Mouse (Mus musculus) heart, postnatal 14 days (tissue): ENCODE data around the gene Gli1. TPM values are rescaled to one million over a fixed set of nuclear protein-coding genes. Genes with fewer than 3 reads are reported as not detected.
A peak's percentile ranks its signal among the peaks of the same experiment; 100 is the strongest.

Experiments
- DNase-seq, 2 experiments: peaks; one replicate each; pipeline ENCODE4 v3.0.0; 2021 to 2022
- intact Hi-C: fragments of 180-260 bp; cut with DNase I; formaldehyde crosslinking; loops from one replicate; pipeline ENCODE4 v1.15.1; 2025
- long read RNA-seq, 2 experiments: library from polyadenylated mRNA; stranded (forward); transcript quantifications; one replicate each; pipeline ENCODE4 v2.0.0; 2021
- total RNA-seq, 2 experiments: library from RNA; stranded (reverse); gene quantifications; 2 replicates each; pipeline ENCODE4 v1.2.3; 2021

Gli1 gene
- total RNA-seq, result 1 to 10 TPM; 1.4 to 2.4 TPM
- long read RNA-seq, experiment 1, result 0 reads
- long read RNA-seq, experiment 2, result 0 reads

DNA sequence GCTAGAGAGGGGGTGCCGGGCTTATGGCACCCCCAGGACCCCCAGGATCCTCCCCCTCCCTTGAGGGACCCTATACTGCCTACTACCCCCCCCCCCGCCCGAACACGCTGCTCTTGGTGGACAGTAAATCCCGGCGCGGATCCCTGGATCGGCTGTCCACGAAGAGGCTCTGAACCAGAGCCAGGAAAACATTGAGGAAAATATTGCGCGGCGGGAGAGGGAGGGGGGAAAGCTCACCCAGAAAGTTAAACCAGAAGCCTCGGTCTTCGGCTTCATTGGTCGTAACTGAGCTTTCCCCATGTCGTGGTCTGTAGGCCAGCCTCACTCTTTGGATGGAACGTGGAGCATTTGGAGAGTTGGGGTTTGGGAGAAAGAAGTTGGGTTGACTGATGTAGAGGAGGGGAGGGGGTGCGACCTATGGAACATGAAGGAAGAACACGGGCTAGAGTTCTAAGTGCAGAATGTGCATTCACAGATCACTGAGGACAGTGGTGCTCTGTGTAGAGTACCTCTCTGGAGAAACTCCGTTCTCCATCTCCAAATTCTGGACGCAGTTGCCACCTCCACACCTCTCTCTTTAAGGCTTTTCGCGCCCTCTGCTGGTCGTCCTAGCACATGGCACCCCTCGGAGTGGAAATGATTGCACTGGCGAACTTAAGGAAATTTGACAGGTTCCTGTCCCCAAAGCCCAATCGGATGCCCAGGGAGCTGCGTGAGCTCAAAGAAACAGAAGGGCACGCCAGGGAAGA lies at the start of gene Gli1:
Gene Gli1, minus strand, starts transcription at position 84 of the 749 bp plus-strand sequence.
- DNase-seq, result peak; percentile 84 to 92
- intact Hi-C loops, result no loop called here

DNA sequence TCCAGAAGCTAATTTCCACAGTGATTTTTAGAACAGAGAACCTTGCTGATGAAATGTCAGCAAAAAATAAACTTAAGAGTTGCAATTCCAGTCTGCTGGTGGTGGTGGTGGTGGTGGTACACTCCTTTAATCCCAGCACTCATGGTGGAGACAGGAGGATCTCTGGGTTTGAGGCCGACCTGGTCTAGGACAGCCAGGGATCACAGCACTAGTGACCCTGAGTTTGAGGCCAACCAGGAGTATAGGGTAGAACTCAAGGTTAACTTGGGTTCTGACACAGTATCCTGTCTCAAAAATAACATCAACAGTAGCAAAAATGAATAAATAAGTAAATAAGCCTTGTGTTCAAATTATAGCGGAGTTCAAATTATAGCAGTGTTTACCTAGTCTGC lies 40.0 kb upstream of the Gli1 start:
- no peak for DNase-seq
- intact Hi-C loops, result loop anchor here (5.0 kb wide), 1 partner anchor 41 kb away; no protein-coding TSS in a partner anchor

DNA sequence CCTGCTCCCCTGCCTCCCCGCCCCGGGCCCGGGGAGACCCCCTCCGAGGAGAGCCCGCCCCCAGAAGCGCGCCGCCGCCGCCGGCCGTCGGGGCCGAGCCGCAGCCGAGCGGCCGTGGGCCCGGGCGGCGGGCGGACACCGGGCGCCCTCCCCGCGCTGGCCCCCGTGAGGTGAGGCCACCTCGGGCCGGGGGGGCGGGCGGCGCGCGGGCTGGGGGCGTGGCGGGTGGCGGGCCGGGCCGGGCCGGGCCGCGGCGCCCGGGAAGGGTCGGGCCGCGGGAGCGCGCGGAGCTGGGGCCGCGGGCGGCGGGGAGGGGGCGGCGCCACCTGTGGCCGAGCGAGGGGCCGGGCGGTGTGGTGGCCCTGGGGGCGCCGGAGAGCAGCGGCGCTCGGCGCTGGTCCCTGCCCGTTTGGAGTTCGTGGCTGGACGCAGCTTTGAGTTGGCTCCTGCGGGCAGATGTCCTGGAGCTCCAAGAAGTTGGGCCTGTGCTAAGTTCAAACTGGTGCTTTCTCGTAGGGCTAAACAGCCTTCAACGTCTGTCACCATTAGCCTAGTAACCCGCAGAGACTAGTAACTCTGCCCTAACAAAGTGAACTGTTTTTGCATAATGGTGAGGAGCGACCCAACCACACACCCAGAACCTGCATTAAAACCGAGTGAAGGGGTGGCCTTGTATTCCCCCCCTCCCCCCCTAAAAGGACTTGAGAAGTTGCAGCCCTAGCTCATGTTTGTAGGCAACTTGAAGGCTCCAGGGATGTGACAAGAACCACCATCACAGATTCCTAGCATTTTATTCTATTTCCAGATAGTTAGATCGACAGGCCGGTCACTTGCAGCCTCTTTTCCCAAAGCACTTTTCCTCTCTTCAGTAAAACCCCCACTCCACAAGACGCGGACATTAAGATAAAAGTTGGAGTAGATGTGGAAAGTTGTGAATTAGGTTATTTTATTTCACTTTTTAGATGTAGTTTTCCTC lies 39.3 kb upstream of the Gli1 start:
- intact Hi-C loops, result loop anchor here (5.0 kb wide), 1 partner anchor 41 kb away; no protein-coding TSS in a partner anchor

DNA sequence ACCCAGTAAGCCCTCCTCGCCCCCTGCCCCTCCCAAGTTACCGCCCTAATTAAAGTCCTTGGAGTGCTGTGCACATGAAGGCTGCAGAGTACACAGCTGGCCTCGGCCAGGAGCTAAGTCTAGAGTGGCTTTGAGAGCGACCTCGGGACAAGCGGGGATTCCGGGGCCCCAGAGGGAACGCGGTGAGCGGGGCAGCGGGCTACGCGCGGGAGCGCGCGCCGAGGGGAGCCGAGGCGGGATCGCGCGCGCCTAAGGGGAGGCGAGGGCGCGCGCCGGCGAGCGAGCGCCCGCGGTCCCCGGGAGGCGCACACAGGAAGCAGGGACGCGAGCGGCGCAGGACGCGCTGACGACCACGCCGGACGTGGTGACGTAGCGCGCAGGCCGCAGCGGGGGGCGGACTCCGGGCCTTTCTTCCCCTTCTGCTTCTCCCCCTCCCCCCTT lies 38.5 kb upstream of the Gli1 start, which contains the start of gene R3hdm2:
Gene R3hdm2, plus strand, starts transcription at position 77 of the 441 bp plus-strand sequence.
- intact Hi-C loops, result loop anchor here (5.0 kb wide), 1 partner anchor 42 kb away; no protein-coding TSS in a partner anchor

More for the DNA sequence above, 39.3 kb upstream of the Gli1 start:
- peak; percentile 79 to 85 for DNase-seq

DNA sequence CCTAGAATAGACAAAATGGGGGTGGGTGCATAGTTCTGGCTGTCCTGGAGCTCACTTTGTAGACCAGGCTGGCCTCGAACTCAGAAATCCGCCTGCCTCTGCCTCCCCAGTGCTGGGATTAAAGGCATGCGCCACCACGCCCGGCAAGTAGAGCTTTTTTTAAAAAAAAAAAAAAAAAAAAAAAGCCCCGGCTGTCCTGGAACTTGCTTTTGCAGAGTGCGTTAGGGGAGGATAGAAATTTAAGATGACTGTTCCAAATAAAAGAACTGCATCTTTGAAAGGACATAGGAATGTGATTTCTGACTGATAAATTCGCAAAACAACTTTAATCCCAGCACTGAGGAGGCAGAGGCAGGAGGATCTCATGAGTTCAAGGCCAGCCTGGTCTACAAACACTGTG lies 37.9 kb upstream of the Gli1 start:
- intact Hi-C loops, result loop anchor here (5.0 kb wide), 1 partner anchor 43 kb away; no protein-coding TSS in a partner anchor
- no peak for DNase-seq

More for the DNA sequence above, 38.5 kb upstream of the Gli1 start, which contains the start of gene R3hdm2:
- peak; percentile 94 to 96 for DNase-seq

DNA sequence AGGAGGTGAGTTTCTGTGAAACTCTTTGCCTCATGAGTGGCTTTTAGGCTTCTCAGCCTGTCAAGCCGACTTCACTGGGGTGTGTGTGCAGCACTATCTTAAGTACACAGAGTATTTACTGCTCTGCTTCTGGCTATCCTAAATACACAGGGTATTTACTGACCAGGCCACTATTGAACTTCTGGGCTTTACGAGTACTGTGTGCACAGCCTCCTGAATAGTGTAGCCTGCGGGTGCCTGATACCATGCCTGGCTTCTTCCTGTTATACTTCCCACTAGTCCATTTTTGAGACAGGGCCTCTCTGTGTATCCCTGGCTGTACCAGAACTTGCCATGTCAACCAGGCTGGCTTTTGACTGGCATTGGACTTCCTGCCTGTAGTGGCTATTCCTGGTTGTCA lies 35.9 kb upstream of the Gli1 start:
- intact Hi-C loops, result no loop called here
- DNase-seq, result no peak

DNA sequence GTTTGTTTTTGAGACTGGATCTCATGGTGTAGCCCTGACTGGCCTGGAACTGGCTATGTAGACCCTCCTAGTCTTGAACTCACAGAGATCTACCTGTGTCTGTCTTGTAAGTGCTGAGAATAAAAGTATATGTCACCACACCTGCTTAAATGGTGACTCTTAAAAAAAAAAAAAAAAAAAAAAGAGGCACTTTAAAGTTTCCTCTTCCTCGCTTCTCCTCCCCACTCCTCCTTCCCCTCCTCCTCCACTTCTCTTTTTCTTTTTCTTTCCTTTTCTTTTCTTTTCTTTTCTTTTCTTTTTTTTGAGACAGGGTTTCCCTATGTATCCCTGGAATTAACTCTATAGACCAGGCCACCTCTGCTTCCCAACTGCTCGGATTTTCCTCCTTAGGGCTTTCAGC lies 29.2 kb upstream of the Gli1 start:
- intact Hi-C loops, result no loop called here
- DNase-seq, result no peak

DNA sequence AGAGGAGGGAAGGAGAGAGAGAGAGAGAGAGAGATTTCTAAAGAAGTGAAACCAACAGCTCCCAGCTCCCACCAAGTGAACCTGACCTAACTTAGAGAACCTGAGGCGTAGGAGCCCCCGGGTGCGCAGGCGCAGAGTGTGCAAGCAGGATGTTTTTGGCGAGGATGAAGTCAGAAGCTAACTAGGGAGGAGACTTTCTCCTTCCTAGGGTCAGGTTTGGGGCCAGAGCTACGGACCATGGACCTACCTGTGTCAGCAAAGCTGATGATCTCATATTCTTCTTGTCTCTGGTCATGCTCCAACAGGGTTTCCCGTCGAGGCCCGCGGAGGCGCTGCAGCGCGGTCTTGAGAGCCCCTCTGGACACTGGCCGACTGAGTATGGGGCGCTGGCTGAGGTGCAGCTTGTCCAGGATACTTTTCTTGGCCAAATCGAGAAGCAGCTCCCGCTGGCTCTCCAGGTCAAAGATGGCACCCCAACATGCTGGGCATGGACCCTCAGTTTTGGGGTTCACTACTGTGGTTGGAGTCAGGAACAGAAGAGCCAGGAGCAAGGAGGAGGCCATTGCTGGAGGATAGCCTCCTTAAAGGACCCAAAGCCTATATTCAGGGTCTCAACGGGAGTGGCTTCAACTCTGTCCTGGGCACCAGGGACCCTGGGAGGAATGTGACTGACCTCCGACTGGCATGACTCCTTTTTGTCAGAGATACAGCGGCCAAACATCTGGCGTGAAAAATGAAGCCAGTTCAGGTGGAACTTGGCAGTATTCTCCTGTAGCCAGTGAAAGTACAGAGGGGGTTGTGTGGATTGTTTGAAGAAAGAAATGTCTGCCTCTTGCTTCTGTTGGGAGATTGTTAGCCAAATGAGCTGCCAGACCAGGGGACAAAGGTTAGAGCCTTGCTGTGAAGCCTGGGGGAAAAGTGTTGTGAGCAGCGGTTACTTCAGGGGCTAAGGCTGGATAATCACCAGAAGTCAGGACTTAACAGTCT lies 28.4 kb upstream of the Gli1 start, which contains the start of gene Inhbc:
Gene Inhbc, minus strand, starts transcription at position 598 of the 987 bp plus-strand sequence.
- no peak for DNase-seq
- intact Hi-C loops, result no loop called here

DNA sequence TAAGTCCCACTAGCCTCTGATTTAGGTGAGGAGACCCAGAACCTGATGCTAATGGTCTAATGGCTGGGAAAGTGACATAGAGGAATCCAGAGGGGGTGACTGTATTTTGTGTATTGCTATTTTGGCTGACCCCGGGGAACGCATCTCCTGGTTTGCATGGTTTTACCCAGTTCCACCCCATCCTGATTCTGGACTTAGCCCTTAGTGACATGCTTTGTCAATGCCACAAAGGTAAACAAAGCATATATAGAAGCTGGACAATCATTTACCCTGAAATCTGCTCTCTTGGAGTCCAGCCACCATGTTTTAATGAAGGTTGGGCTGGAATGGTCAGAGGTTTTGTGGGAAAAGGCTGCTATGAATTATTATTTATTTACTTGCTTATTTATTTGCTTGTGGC lies 26.5 kb upstream of the Gli1 start:
- intact Hi-C loops, result no loop called here
- no peak for DNase-seq

DNA sequence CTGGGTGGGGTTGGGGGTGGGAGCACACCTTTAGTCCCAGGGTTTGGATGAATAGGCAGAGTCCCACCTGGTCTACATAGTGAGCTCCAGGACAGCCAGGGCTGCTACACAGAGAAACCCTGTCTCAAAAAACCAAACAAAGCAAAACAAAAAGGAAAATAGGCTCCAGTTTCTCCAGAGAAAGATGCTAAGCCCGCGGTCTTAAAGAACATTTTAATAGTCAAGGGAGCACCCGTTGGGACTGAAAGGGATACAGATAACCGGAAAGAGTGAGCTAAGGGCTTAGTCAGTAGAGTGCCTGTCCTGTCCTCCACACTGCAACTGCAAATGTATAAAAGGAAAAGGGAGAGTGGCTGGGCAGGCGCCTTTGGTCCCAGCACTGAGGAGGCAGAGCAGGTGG lies 25.3 kb upstream of the Gli1 start:
- intact Hi-C loops, result no loop called here
- DNase-seq, result no peak

DNA sequence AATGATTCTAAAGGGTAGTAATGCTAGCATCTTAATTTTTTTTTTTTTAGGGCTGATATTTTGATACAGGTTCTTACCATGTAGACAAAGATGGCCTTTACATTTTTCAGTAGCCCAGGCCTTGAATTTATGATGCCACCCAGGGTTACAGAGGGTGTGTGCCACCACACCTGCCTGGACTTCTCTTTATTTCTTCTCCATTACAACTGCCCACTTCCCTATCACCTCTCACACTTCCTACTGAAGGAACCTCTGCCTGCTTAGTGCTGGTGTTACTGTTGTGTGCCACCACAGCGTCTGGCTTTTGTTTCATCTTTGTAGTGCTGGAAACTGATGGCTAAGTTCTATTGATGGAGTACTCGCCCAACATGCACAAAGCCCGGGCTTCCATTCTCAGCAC lies 18.9 kb upstream of the Gli1 start:
- intact Hi-C loops, result no loop called here
- no peak for DNase-seq

DNA sequence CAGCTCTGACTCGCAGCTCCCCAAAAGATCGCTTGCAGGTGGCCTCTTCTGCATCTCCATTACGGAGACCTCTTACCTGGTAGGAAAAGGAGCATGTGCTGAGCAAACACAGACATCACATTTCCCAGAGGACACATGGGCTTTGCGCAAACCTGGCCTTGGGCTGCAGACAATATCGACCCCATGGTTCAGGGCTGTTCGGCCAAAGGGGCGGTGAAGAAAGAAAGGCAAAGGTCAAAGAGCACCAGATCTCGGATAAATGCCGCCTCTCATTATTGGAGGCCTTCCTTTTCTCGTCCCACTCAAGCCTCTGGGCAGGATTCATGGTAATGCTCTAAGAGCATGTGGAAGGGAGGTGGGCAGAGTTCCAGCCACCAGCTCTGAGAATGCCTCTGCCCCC lies 13.6 kb upstream of the Gli1 start:
- intact Hi-C loops, result no loop called here

DNA sequence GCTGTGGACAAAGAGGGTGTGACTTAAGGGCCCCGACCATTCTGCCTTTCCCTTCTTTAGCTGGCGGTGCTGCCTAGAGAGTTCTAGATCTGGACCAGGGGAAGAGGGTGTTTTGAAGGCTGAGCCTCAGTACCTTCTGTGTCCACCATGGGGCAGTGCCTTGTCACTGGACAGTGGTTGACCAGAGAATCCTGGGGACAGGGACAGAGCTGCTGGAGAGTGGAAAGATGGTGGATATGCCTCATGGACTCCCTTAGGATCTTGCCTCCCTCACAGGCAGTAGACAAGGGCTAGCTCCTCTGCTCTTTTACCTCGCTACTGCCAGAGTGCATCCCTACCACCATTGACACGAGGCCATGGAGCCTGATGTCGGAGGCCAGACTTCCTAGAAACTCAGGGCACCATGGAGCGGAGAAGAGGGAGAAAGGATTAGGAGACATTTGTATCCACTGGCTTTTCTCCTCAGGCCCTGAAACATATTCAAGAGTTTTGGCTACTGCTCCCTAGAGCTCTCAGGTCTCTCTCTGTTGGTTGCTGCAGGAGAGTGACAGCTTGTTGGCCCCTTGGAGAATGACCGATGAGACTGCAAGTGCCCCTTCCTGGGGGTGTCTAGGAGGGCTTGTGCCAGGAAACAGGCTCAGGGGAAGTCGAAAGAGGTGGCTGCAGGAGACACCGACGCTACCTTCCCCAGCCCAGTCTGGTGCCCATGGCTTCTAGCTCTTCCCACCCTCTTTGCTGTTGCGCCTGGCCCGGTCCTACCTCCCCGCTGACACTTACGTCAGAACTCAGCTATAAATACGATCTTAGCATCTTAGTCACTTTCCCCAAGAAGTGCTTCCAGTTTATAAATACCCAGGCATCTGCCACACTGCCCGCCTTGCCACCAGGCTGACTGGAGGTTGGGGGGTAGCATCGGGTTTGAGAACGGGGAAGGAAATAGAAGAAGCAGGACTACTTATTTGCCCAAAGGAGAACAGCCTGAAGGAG lies 12.4 kb upstream of the Gli1 start, which contains the start of gene Inhbe:
Gene Inhbe, minus strand, starts transcription at position 503 of the 987 bp plus-strand sequence.
- intact Hi-C loops, result loop anchor here (5.0 kb wide), 2 partner anchors 83 to 108 kb away; no protein-coding TSS in a partner anchor
- DNase-seq, result peak in 1 of 2 experiments; percentile 40

More for the DNA sequence above, 13.6 kb upstream of the Gli1 start:
- no peak for DNase-seq

DNA sequence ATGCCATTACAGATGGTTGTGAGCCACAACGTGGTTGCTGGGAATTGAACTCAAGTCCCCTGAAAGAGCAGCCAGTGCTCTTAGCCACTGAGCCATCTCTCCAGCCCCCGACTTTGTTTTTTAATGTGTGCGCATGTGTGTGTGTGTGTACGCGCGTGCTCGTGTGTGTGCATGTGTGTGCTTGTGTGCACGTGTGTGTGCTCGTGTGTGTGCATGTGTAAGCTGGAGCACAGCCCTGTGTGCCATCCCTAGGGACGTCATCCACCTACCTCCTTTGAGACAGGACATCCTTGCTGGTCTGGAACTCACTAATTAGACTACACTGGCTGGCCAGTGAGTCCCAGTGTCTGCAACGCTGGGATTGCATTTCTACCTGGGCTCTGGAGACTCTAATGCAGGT lies 11.0 kb upstream of the Gli1 start:
- no peak for DNase-seq
- intact Hi-C loops, result loop anchor here (5.0 kb wide), 2 partner anchors 85 to 110 kb away; no protein-coding TSS in a partner anchor

DNA sequence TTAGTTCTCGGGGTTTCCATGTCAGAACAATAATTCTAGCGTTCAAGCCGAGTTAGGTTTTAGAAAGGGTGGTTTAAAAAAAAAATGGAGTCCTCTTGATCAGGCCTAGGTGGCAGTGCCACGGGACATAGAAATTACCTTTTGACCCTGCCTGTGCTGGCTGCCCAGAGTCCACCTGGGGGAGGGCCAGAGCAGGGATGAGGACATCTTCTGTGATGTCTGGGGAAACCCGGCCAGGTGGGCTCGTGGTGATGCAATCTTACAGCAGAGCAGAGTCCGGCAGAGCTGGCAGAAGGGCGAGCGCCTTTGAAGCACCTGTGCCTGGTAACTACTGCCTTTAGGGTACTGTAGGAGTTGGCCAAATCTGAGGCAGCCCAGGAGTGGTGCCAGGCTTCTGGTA lies 10.4 kb upstream of the Gli1 start:
- no peak for DNase-seq
- intact Hi-C loops, result loop anchor here (5.0 kb wide), 2 partner anchors 85 to 110 kb away; no protein-coding TSS in a partner anchor

DNA sequence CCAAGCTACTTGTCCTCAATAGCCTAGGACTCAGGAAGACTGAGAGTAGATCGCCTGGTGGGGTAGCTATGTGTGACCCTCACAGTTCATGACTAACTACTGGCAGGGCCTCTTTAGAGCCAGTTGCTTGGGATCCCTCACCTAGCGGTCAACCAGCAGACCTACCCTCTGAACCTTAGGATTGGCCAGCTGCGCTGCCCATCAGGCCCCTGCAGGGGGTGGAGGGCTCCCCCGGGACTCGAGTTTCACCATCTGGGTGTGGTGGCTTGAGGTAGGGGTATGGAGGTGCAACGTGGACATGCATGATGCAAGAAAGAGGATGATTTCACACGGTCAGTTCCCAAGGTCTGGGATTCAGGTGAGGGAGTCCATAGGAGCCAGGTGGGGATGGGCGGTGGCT lies 9.9 kb upstream of the Gli1 start:
- intact Hi-C loops, result loop anchor here (5.0 kb wide), 2 partner anchors 86 to 111 kb away; no protein-coding TSS in a partner anchor
- DNase-seq, result no peak

DNA sequence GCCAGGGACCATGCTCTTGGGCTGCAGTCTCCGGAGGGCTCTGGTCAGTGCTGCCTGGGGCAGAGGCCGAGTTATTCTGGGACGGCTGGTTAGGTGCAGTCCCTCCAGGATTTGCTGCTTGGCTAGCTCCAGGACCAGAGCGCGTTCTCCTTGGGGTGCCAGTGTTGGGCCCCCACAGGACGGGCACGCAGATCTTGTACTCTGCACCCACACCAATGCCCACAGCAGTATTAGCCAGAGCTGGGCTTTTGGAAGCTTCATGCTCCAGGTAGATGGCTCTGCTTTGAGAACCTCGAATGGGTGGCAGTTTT lies 9.5 kb upstream of the Gli1 start:
- intact Hi-C loops, result loop anchor here (5.0 kb wide), 2 partner anchors 86 to 111 kb away; no protein-coding TSS in a partner anchor
- DNase-seq, result no peak
